24 mouse cellular contexts compared by ENCODE assay signal in the genomic region with DNA sequence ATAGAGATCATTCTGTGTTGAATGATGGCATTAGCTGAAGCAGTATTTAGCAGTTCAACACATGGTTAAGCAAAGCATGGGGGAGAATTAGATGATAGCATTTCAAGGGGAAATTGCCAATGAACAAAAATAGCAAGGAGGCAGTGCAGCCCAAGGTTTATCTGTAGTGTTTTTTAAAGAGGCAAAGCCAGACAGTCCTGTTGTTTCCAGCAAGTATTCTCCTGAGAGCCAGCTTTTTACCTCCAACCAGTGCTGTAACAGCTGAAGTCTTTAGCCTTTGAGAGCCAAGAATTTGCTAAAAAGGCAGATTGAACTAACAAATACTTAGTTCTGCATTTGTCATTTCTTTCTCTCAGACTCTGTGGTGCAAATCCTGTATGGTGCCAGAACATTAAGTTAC.
DNase-seq lines count a peak whose midpoint lies in the region; ATAC-seq and TF ChIP-seq lines count a peak whose summit lies in the region.
"Had no signal": no experiment of that assay in that cellular context is flagged by ENCODE, and none has a peak within 500 bp of the region (broad histone marks: within the 10 kb centered on the region; RNA-seq: fewer than 3 reads in every experiment).

No protein-coding gene starts in this region.

- DNase-seq in heart, adult 11 months, result peak; percentile 92
- peak; percentile 33 to 43 for DNase-seq in heart, adult 9 months (ENCODE audit: low spot score in 2 of 2)
- no peak for DNase-seq in heart, postnatal 36 days
- peak; percentile 4 for DNase-seq in testis, postnatal 14 days (ENCODE audit: low spot score)
- DNase-seq in testis, postnatal 10 days (ENCODE audit: low spot score), result no peak
- DNase-seq in lung, adult 2 months, result no peak
- DNase-seq: adrenal gland, adult 8-10 months; adrenal gland, postnatal 25 days; cerebellum, adult 18-20 months; cerebellum, adult 9-10 months; cerebellum, postnatal 14 days; gastrocnemius, postnatal 14 days; kidney, adult 2 months had no signal

- no peaks in the 10 kb centered on the region for H3K27me3 ChIP-seq in heart, embryonic 11.5 days (ENCODE audit: control insufficient read depth, insufficient read depth, low read length)
- H3K27me3 ChIP-seq: embryonic facial prominence, embryonic 12.5 days; forebrain, embryonic 12.5 days; forebrain, embryonic 15.5 days; heart, embryonic 15.5 days; hindbrain, embryonic 12.5 days; hindbrain, embryonic 15.5 days had no signal

- no peak overlapping the region for H3K9ac ChIP-seq in heart, embryonic 11.5 days (ENCODE audit: low read depth, low read length)
- H3K9ac ChIP-seq: embryonic facial prominence, embryonic 12.5 days; forebrain, embryonic 12.5 days; forebrain, embryonic 15.5 days; heart, embryonic 15.5 days; hindbrain, embryonic 12.5 days; hindbrain, embryonic 15.5 days had no signal

- intact Hi-C loops in heart, postnatal 36 days (cut with DNase I), result no loop called here

- H3K4me3 ChIP-seq in heart, embryonic 11.5 days (ENCODE audit: low read depth, low read length), result no peak overlapping the region
- no peak overlapping the region for H3K4me3 ChIP-seq in lung, adult 2 months (replicated peaks; ENCODE audit: extremely low read depth, low read depth, low read length)
- H3K4me3 ChIP-seq: embryonic facial prominence, embryonic 12.5 days; erythroblast, embryonic 14.5 days; forebrain, embryonic 12.5 days; forebrain, embryonic 15.5 days; heart, adult 2 months; heart, embryonic 15.5 days; hindbrain, embryonic 12.5 days; hindbrain, embryonic 15.5 days had no signal

- H3K4me1 ChIP-seq in heart, embryonic 11.5 days (ENCODE audit: control insufficient read depth, insufficient read depth, low read length), result no peaks in the 10 kb centered on the region
- no peaks in the 10 kb centered on the region for H3K4me1 ChIP-seq in lung, adult 2 months (ENCODE audit: control insufficient read depth, insufficient read depth, low read length)
- H3K4me1 ChIP-seq: embryonic facial prominence, embryonic 12.5 days; forebrain, embryonic 12.5 days; forebrain, embryonic 15.5 days; heart, embryonic 15.5 days; hindbrain, embryonic 12.5 days; hindbrain, embryonic 15.5 days had no signal

- no peak for TF ChIP-seq POLR2A in lung, adult 2 months (IDR thresholded peaks at IDR 0.05; ENCODE audit: borderline replicate concordance, extremely low read depth, low read depth, low read length)

- H3K27ac ChIP-seq in heart, embryonic 11.5 days (ENCODE audit: low read depth, low read length), result no peak overlapping the region
- H3K27ac ChIP-seq: embryonic facial prominence, embryonic 12.5 days; forebrain, embryonic 12.5 days; forebrain, embryonic 15.5 days; heart, adult 2 months; heart, embryonic 15.5 days; hindbrain, embryonic 12.5 days; hindbrain, embryonic 15.5 days had no signal

- H3K36me3 ChIP-seq in heart, embryonic 11.5 days (ENCODE audit: control insufficient read depth, insufficient read depth, low read length), result no peaks in the 10 kb centered on the region
- H3K36me3 ChIP-seq: embryonic facial prominence, embryonic 12.5 days; forebrain, embryonic 12.5 days; forebrain, embryonic 15.5 days; heart, embryonic 15.5 days; hindbrain, embryonic 12.5 days; hindbrain, embryonic 15.5 days had no signal

- H3K4me2 ChIP-seq in heart, embryonic 11.5 days, result no peak overlapping the region
- H3K4me2 ChIP-seq: embryonic facial prominence, embryonic 12.5 days; forebrain, embryonic 12.5 days; forebrain, embryonic 15.5 days; heart, embryonic 15.5 days; hindbrain, embryonic 12.5 days; hindbrain, embryonic 15.5 days had no signal

- no peak for TF ChIP-seq CTCF in lung, adult 2 months (IDR thresholded peaks at IDR 0.05; ENCODE audit: insufficient read depth, low read length)

- no peak for ATAC-seq in heart, embryonic 11.5 days (replicated peaks; ENCODE audit: insufficient number of reproducible peaks, low FRiP score, low TSS enrichment)
- ATAC-seq: CD4-positive, CD25-positive, alpha-beta regulatory T cell, adult 4 months; forebrain, embryonic 15.5 days; intestine, postnatal 0 days had no signal

- H3K9me3 ChIP-seq in heart, embryonic 11.5 days (replicated peaks; ENCODE audit: control insufficient read depth, low read length), result no peaks in the 10 kb centered on the region
- H3K9me3 ChIP-seq: embryonic facial prominence, embryonic 12.5 days; forebrain, embryonic 12.5 days; forebrain, embryonic 15.5 days; heart, embryonic 15.5 days; hindbrain, embryonic 12.5 days; hindbrain, embryonic 15.5 days had no signal

Comparison
In these comparisons a context has a peak if more than half of its experiments do, and no peak if none do; other contexts are left out.
1. DNase-seq: peak in heart, adult 11 months (single experiment), heart, adult 9 months (2 of 2) and testis, postnatal 14 days (single experiment); none in heart, postnatal 36 days (0 of 2), testis, postnatal 10 days (single experiment) and lung, adult 2 months (single experiment).